Mouse (Mus musculus) embryonic facial prominence, embryonic 15.5 days (tissue): ENCODE results near the gene Fam124b. TPM values are rescaled to one million over a fixed set of nuclear protein-coding genes. Genes with fewer than 3 reads are reported as not detected.
A peak's percentile ranks its signal among the peaks of the same experiment; 100 is the strongest.

Experiments
- ATAC-seq: fragments of 200-750 bp; cut with Nextera tagmentation; 2 replicates; pipeline ENCODE4 v1.8.0; 2017; ENCODE audit warnings: low read depth, moderate TSS enrichment; ENCODE audit not compliant: insufficient number of reproducible peaks, low FRiP score, low TSS enrichment
- H3K27ac ChIP-seq: fragments of 300-500 bp; sonication (generic); replicated peaks from 2 replicates; pipeline ENCODE4 v1.5.1; 2015; ENCODE audit warnings: mild to moderate bottlenecking, inconsistent platforms
- H3K27me3 ChIP-seq: fragments of 300-500 bp; sonication (generic); 2 replicates; pipeline ENCODE4 v1.6.1; 2015; ENCODE audit warnings: inconsistent platforms
- H3K36me3 ChIP-seq: fragments of 300-500 bp; sonication (generic); 2 replicates; pipeline ENCODE4 v1.6.1; 2015; ENCODE audit warnings: mild to moderate bottlenecking, inconsistent platforms
- H3K4me1 ChIP-seq: fragments of 300-500 bp; sonication (generic); 2 replicates; pipeline ENCODE4 v1.6.1; 2015; ENCODE audit warnings: inconsistent platforms
- H3K4me2 ChIP-seq: fragments of 300-500 bp; sonication (generic); replicated peaks from 2 replicates; pipeline ENCODE4 v1.6.1; 2015; ENCODE audit warnings: mild to moderate bottlenecking, inconsistent platforms
- H3K4me3 ChIP-seq: fragments of 300-500 bp; sonication (generic); replicated peaks from 2 replicates; pipeline ENCODE4 v1.5.1; 2015; ENCODE audit warnings: mild to moderate bottlenecking, inconsistent platforms
- H3K9ac ChIP-seq: fragments of 300-500 bp; sonication (generic); 2 replicates; pipeline ENCODE4 v1.6.1; 2015; ENCODE audit warnings: inconsistent platforms
- H3K9me3 ChIP-seq: fragments of 300-500 bp; sonication (generic); replicated peaks from 2 replicates; pipeline ENCODE4 v1.6.1; 2016; ENCODE audit warnings: inconsistent platforms
- WGBS: fragments of 180-500 bp; shearing (Covaris S2); methylation state at CpG from one replicate; pipeline ENCODE4 v1.1.7; 2015; 5-methylcytosine and 5-hydroxymethylcytosine counted together
- polyA plus RNA-seq: library from polyadenylated mRNA; unstranded; fragments of >200 nt; fragmentation: Nextera tagmentation; extraction: Ambion mirVana; gene quantifications from 2 replicates; pipeline ENCODE4 v1.2.1, GENCODE M21; 2015

The Fam124b gene
- polyA plus RNA-seq, 1 experiment from 2014 or later = 1.4 TPM

GRCm38 (mm10) chr1:80236126-80236525, 17.9 kb upstream of the Fam124b start:
- Histone ChIP-seq H3K4me2 (no peak overlapping the region), H3K36me3 (no peaks in the 10 kb centered on the region), H3K4me1 (peaks cover 4% of the 10 kb centered on the region; the same call in 1 of the 2 replicates), H3K9ac (no peak overlapping the region), H3K4me3 (no peak overlapping the region), H3K9me3 (no peaks in the 10 kb centered on the region), H3K27me3 (no peaks in the 10 kb centered on the region), H3K27ac (no peak overlapping the region)
- 15% methylated on average over 1 of the region's 1 CpGs for WGBS
- no peak for ATAC-seq

DNA sequence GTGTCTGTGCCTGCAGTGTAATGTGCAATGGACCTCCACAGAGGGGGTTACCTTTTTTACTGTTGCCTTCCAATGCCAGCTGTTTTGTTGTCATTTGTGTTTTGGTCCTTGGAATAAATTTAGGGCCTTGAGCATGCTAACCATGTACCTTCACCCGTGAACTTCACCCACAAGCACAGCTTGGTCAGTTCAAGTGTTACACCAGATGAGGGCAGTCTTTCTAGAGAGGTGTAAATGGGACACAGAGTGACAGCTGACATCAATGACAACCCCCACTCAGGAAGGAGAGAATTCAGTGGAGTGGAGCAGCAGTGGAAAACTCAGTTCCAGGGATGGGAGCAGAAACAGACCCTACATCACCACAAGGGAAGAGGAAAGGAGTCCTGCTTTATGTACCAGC, 12.3 kb upstream of the Fam124b start:
- no peaks in the 10 kb centered on the region for H3K36me3 ChIP-seq
- H3K27ac ChIP-seq = no peak overlapping the region
- no peaks in the 10 kb centered on the region for H3K27me3 ChIP-seq
- H3K9me3 ChIP-seq = no peaks in the 10 kb centered on the region
- H3K4me3 ChIP-seq = no peak overlapping the region
- H3K4me1 ChIP-seq = no peaks in the 10 kb centered on the region
- no peak overlapping the region for H3K9ac ChIP-seq
- 51% methylated on average over 1 of the region's 1 CpGs for WGBS
- no peak for ATAC-seq
- H3K4me2 ChIP-seq = no peak overlapping the region

- WGBS = 29% methylated on average over 3 of the region's 3 CpGs
- H3K36me3 ChIP-seq = no peaks in the 10 kb centered on the region
- peaks cover 10% of the 10 kb centered on the region; the same call in 1 of the 2 replicates for H3K4me1 ChIP-seq
- H3K27me3 ChIP-seq = no peaks in the 10 kb centered on the region
- H3K4me3 ChIP-seq = no peak overlapping the region
- H3K9me3 ChIP-seq = no peaks in the 10 kb centered on the region
- no peak for ATAC-seq
- H3K4me2 ChIP-seq = no peak overlapping the region
- H3K27ac ChIP-seq = 0 out of 2 replicates have a peak overlapping the region, but pooled peaks have one; percentile 28
- no peak overlapping the region for H3K9ac ChIP-seq
Observed at GRCm38 (mm10) chr1:80224839-80225412, 6.7 kb upstream of the Fam124b start.

GRCm38 (mm10) chr1:80221151-80221550, 2.9 kb upstream of the Fam124b start:
- no peak overlapping the region for H3K4me2 ChIP-seq
- H3K36me3 ChIP-seq = no peaks in the 10 kb centered on the region
- H3K9ac ChIP-seq = no peak overlapping the region
- 21% methylated on average over 4 of the region's 4 CpGs for WGBS
- no peak overlapping the region; the same call in 1 of the 2 replicates for H3K27ac ChIP-seq
- no peak overlapping the region for H3K4me3 ChIP-seq
- no peaks in the 10 kb centered on the region; the same call in 1 of the 2 replicates for H3K9me3 ChIP-seq
- peak; percentile 50 for ATAC-seq
- H3K27me3 ChIP-seq = no peaks in the 10 kb centered on the region
- peaks cover 12% of the 10 kb centered on the region; the same call in 1 of the 2 replicates for H3K4me1 ChIP-seq

DNA sequence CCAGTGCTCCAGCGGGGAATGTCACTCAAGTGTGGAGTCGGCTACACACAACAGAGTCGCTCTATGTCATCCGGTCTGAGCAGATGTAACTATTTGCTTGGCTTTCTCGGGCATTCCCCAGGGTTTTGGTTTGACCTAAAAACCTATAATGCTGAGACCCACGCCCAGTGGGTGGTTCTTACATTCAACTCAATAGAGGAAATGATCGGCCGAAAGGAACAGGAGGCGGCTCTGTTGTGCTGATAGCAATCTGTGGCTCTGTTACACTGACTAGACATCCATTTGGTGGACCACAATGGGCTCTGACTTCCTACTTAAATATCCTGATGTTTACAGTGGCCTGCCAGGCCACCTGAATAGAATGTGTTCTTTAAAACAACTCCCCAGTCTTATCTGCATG, 4.4 kb downstream of the Fam124b start:
- no peak overlapping the region for H3K27ac ChIP-seq
- no peak overlapping the region for H3K9ac ChIP-seq
- no peaks in the 10 kb centered on the region for H3K27me3 ChIP-seq
- H3K4me3 ChIP-seq = no peak overlapping the region
- no peak overlapping the region for H3K4me2 ChIP-seq
- H3K4me1 ChIP-seq = peaks cover 2% of the 10 kb centered on the region; the same call in 1 of the 2 replicates
- no peaks in the 10 kb centered on the region for H3K9me3 ChIP-seq
- WGBS = 74% methylated on average over 9 of the region's 9 CpGs
- ATAC-seq = peak; percentile 37; the same call in 1 of the 2 replicates
- H3K36me3 ChIP-seq = no peaks in the 10 kb centered on the region

- Histone ChIP-seq H3K27ac (no peak overlapping the region), H3K36me3 (no peaks in the 10 kb centered on the region), H3K4me2 (peak overlapping the region; percentile 8; the same call in 1 of the 2 replicates), H3K9me3 (no peaks in the 10 kb centered on the region), H3K4me1 (no peaks in the 10 kb centered on the region), H3K4me3 (0 out of 2 replicates have a peak overlapping the region, but pooled peaks have one; percentile 4), H3K27me3 (no peaks in the 10 kb centered on the region), H3K9ac (no peak overlapping the region)
- no peak for ATAC-seq
- 88% methylated on average over 10 of the region's 10 CpGs for WGBS
Observed at GRCm38 (mm10) chr1:80213146-80213545, 5.1 kb downstream of the Fam124b start.

DNA sequence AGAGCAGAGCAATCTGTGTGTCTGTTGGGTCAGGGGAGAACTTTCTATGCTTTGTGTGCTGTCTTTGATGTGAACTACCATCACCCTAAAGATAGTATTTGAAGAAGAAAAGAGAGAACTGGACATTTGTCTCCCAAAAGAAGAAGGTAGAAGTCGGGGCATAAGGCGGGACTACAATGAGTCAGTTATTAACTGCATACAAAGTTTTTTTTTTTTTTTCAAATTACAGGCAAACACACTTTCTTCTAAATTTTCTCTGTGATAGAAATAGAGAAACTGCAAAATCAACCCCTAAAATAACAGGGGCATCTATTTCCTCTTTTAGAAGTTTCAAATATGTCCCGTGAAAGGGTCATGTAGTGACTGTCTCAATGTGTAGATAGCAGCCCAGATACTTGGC, 16.0 kb downstream of the Fam124b start:
- H3K4me1 ChIP-seq = no peaks in the 10 kb centered on the region
- no peaks in the 10 kb centered on the region for H3K27me3 ChIP-seq
- H3K27ac ChIP-seq = no peak overlapping the region
- WGBS = 84% methylated on average over 3 of the region's 3 CpGs
- no peaks in the 10 kb centered on the region for H3K9me3 ChIP-seq
- no peak for ATAC-seq
- no peak overlapping the region for H3K4me3 ChIP-seq
- no peak overlapping the region for H3K4me2 ChIP-seq
- no peak overlapping the region for H3K9ac ChIP-seq
- no peaks in the 10 kb centered on the region for H3K36me3 ChIP-seq

- H3K27ac ChIP-seq = no peak overlapping the region
- H3K9me3 ChIP-seq = no peaks in the 10 kb centered on the region
- no peak for ATAC-seq
- no peaks in the 10 kb centered on the region for H3K36me3 ChIP-seq
- no peak overlapping the region for H3K9ac ChIP-seq
- no peaks in the 10 kb centered on the region for H3K27me3 ChIP-seq
- 80% methylated on average over 8 of the region's 8 CpGs for WGBS
- no peaks in the 10 kb centered on the region for H3K4me1 ChIP-seq
- no peak overlapping the region for H3K4me2 ChIP-seq
- no peak overlapping the region for H3K4me3 ChIP-seq
Observed at GRCm38 (mm10) chr1:80192837-80193236, 25.4 kb downstream of the Fam124b start.

DNA sequence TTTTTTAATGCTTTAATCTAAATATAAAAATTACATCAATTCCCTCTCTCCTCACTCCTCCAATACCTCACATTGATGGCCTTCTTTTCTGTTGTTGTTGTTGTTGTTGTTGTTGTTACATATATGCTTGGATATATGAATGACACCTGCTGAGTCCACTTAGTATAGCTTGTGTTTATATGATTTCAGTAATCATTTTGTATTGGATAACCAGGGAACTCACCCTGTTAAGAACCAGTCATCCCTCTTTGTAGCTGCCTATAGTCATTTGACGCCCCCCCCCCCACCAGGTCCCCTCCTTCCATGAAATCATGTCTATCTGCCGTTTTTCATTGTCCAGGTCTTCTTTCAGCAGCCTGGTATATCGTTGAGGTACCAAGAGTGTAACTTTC, 36.9 kb downstream of the Fam124b start:
- H3K27ac ChIP-seq = no peak overlapping the region
- no peaks in the 10 kb centered on the region for H3K4me1 ChIP-seq
- no peaks in the 10 kb centered on the region for H3K9me3 ChIP-seq
- no peaks in the 10 kb centered on the region for H3K36me3 ChIP-seq
- no peak overlapping the region for H3K4me3 ChIP-seq
- H3K27me3 ChIP-seq = no peaks in the 10 kb centered on the region
- no peak overlapping the region for H3K9ac ChIP-seq
- ATAC-seq = no peak
- WGBS = 43% methylated on average over 3 of the region's 3 CpGs
- H3K4me2 ChIP-seq = no peak overlapping the region

DNA sequence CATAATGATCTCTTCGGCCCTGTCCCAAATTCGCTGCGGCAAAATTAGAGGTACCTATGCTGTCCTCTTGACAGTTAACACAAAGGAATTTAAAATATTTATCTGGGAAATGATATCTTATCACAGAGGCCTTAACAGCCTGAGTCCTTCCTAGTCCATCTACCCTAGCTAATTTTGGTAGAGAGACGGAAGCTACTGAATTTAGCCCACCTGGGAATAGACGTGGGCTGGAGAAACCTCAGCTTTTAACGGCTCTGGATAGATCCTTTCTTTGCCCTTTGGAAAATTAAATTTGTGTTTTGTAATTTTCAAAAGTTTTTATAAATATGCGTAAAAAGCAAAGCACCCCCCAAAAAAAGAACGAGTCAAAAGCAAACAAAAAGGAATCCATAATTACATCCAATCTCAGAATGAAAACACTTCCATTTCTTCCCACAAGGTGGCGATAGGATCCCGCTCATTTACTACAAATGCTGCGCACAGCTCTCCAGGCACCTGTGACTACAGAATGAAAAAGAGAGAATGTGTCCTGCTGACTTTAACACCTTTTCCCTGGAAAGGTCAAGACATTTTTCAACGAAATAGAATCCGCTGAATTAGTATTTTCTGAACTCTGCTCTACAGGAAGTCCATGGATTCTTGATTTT, 37.4 kb downstream of the Fam124b start:
- no peak for ATAC-seq
- Histone ChIP-seq H3K27ac (no peak overlapping the region), H3K36me3 (no peaks in the 10 kb centered on the region), H3K9ac (no peak overlapping the region), H3K27me3 (no peaks in the 10 kb centered on the region), H3K4me1 (no peaks in the 10 kb centered on the region), H3K9me3 (no peaks in the 10 kb centered on the region), H3K4me3 (no peak overlapping the region), H3K4me2 (no peak overlapping the region)
- WGBS = 39% methylated on average over 13 of the region's 13 CpGs

GRCm38 (mm10) chr1:80180128-80180527, 38.1 kb downstream of the Fam124b start:
- Histone ChIP-seq H3K9ac (no peak overlapping the region), H3K36me3 (no peaks in the 10 kb centered on the region), H3K4me1 (no peaks in the 10 kb centered on the region), H3K9me3 (no peaks in the 10 kb centered on the region), H3K27me3 (no peaks in the 10 kb centered on the region), H3K4me3 (no peak overlapping the region), H3K4me2 (no peak overlapping the region), H3K27ac (no peak overlapping the region)
- ATAC-seq = no peak
- WGBS = 65% methylated on average over 7 of the region's 7 CpGs
